Mouse (Mus musculus): ENCODE results near the gene Lzts2.

DNA sequence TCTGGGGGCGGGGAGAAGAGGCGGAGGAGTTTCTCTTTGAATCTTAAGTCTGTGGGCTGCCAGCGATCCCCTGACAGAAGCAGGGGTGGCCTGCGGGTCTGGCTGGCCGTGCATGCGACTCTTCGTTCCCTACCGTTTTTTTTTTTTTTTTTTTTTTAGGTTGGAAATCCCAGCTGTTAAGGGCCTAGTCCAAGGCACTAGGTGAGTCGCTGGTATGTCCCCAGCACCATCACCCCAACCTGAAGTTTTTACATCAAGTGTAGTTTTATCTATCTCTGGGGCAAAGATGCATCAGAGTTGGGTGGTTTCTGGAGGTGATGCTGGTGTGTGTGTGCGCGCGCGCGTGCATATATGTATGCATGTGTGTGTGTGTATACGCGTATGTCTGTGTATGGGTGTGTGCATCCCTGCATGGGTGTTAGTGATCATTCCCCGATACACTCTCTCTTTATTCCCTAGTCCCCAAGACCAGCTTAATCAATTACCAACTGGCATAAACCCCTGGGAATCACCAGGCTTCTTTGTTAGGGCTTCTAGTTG is 61.9 kb downstream of the Lzts2 start:
- TF ChIP-seq ZNF384 (IDR thresholded peaks at IDR 0.05; ENCODE audit: low read depth, low read length): no peak
- TF ChIP-seq HCFC1 (IDR thresholded peaks at IDR 0.05; ENCODE audit: borderline replicate concordance, insufficient read depth, low read length): no peak
- no peak for TF ChIP-seq CHD2 (IDR thresholded peaks at IDR 0.05; ENCODE audit: low read depth, low read length)
- TF ChIP-seq MAFK (IDR thresholded peaks at IDR 0.05; ENCODE audit: insufficient read depth, low read depth, low read length): no peak

Measured in ES-E14 (cell line).